Mouse (Mus musculus): ENCODE data around the gene Sult1a1. TPM values are rescaled to one million over a fixed set of nuclear protein-coding genes. Genes with fewer than 3 reads are reported as not detected.

Sult1a1 gene
- polyA plus RNA-seq, 1 experiment: not detected

GRCm38 (mm10) chr7:126623381-126623780, 52.9 kb downstream of the Sult1a1 start:
- TF ChIP-seq GATA1 (IDR thresholded peaks at IDR 0.05; ENCODE audit: low read length): peak; percentile 15

Other genes starting within 250 kb of the Sult1a1 start
- 30.3 and 38.5 TPM in 2 replicates for gene Rabep2, start 247.7 kb downstream of the Sult1a1 start, polyA plus RNA-seq (2012)
- gene Atp2a1, start 213.3 kb downstream of the Sult1a1 start, polyA plus RNA-seq (2012): not detected in 2 replicates
- gene Sh2b1, start 201.0 kb downstream of the Sult1a1 start, polyA plus RNA-seq (2012): 76.8 and 80.0 TPM in 2 replicates
- 56.0 and 136 TPM in 2 replicates for gene Tufm, start 189.1 kb downstream of the Sult1a1 start, polyA plus RNA-seq (2012)
- 756 and 802 TPM in 2 replicates for gene Atxn2l, start 173.0 kb downstream of the Sult1a1 start, polyA plus RNA-seq (2012)
- gene Eif3c, start 110.0 kb downstream of the Sult1a1 start, polyA plus RNA-seq (2012): 110 and 118 TPM in 2 replicates
- 0.21 and 0.26 TPM in 2 replicates for gene Apobr, start 91.5 kb downstream of the Sult1a1 start, polyA plus RNA-seq (2012)
- gene Cln3, start 90.6 kb downstream of the Sult1a1 start, polyA plus RNA-seq (2012): 5.7 and 6.6 TPM in 2 replicates
- gene Il27, start 81.5 kb downstream of the Sult1a1 start, polyA plus RNA-seq (2012): not detected in 2 replicates
- 5.6 and 7.9 TPM in 2 replicates for gene Nupr1, start 45.6 kb downstream of the Sult1a1 start, polyA plus RNA-seq (2012)
- gene Sgf29, start 27.1 kb downstream of the Sult1a1 start, polyA plus RNA-seq (2012): 68.8 and 176 TPM in 2 replicates
- gene Bola2, start 19.0 kb upstream of the Sult1a1 start, polyA plus RNA-seq (2012): 143 and 256 TPM in 2 replicates
- 3.4 and 8.5 TPM in 2 replicates for gene Slx1b, start 19.4 kb upstream of the Sult1a1 start, polyA plus RNA-seq (2012)
- gene Coro1a, start 31.4 kb upstream of the Sult1a1 start, polyA plus RNA-seq (2012): 13.7 TPM in 2 replicates
- gene Mapk3, start 83.2 kb upstream of the Sult1a1 start, polyA plus RNA-seq (2012): 35.7 and 44.2 TPM in 2 replicates
- 3.3 and 3.7 TPM in 2 replicates for gene Gdpd3, start 89.9 kb upstream of the Sult1a1 start, polyA plus RNA-seq (2012)
- gene Ypel3, start 100.5 kb upstream of the Sult1a1 start, polyA plus RNA-seq (2012): 29.3 and 38.2 TPM in 2 replicates
- gene Tbx6, start 105.1 kb upstream of the Sult1a1 start, polyA plus RNA-seq (2012): 0.23 and 0.55 TPM in 2 replicates
- gene Ppp4c, start 116.1 kb upstream of the Sult1a1 start, polyA plus RNA-seq (2012): 185 and 249 TPM in 2 replicates
- 0.35 and 0.56 TPM in 2 replicates for gene Fam57b, start 121.2 kb upstream of the Sult1a1 start, polyA plus RNA-seq (2012)
- not detected in 2 replicates for gene 4930451I11Rik, start 155.2 kb upstream of the Sult1a1 start, polyA plus RNA-seq (2012)
- not detected in 2 replicates for gene Doc2a, start 171.0 kb upstream of the Sult1a1 start, polyA plus RNA-seq (2012)
- 312 and 358 TPM in 2 replicates for gene Hirip3, start 185.5 kb upstream of the Sult1a1 start, polyA plus RNA-seq (2012)
- gene Ino80e, start 185.9 kb upstream of the Sult1a1 start, polyA plus RNA-seq (2012): 1,199 and 1,504 TPM in 2 replicates
- 210 and 262 TPM in 2 replicates for gene Taok2, start 208.3 kb upstream of the Sult1a1 start, polyA plus RNA-seq (2012)
- gene Tmem219, start 246.5 kb upstream of the Sult1a1 start, polyA plus RNA-seq (2012): 54.6 and 89.1 TPM in 2 replicates

All from G1E-ER4 (cell line).